Mouse (Mus musculus): ENCODE data around the gene H2-T3. TPM values are rescaled to one million over a fixed set of nuclear protein-coding genes. Genes with fewer than 3 reads are reported as not detected.

Gene H2-T3
- total RNA-seq, 4 experiments from 2014 or later: not detected

Other genes starting within 250 kb of the H2-T3 start
- 10 to 100 TPM; 70.8 to 76.2 (median 72.2) TPM for gene Abcf1, start 220.5 kb downstream of the H2-T3 start, total RNA-seq (2022)
- 10 to 100 TPM; 32.1 to 41.0 (median 35.1) TPM for gene Gnl1, start 210.4 kb downstream of the H2-T3 start, total RNA-seq (2022)
- 1 to 10 TPM; 2.0 to 4.0 (median 2.9) TPM for gene Prr3, start 210.1 kb downstream of the H2-T3 start, total RNA-seq (2022)
- gene H2-T24, start 169.7 kb downstream of the H2-T3 start, total RNA-seq (2022): 1 to 10 TPM; 6.1 to 7.4 (median 7.1) TPM
- 10 to 100 TPM; 26.8 to 28.5 (median 27.9) TPM for gene H2-T23, start 157.4 kb downstream of the H2-T3 start, total RNA-seq (2022)
- 10 to 100 TPM; 10.4 to 14.0 (median 13.0) TPM for gene H2-T22, start 147.5 kb downstream of the H2-T3 start, total RNA-seq (2022)
- not detected for gene Gm6034, start 147.3 kb downstream of the H2-T3 start, total RNA-seq (2022)
- 1 to 10 TPM; 4.0 to 5.5 (median 4.9) TPM for gene Gm11127, start 131.9 kb downstream of the H2-T3 start, total RNA-seq (2022)
- gene Gm19684, start 68.6 kb downstream of the H2-T3 start, total RNA-seq (2022): under 1 TPM in 3 of 4 experiments, not detected in 1; 0.19 to 0.26 (median 0.25) TPM
- gene Gm7030, start 60.9 kb downstream of the H2-T3 start, total RNA-seq (2022): under 1 TPM in 2 of 4 experiments, not detected in 2; 0.34 to 0.38 TPM
- not detected for gene Gm8909, start 21.8 kb downstream of the H2-T3 start, total RNA-seq (2022)
- gene Rpp21, start 67.8 kb upstream of the H2-T3 start, total RNA-seq (2022): 10 to 100 TPM; 34.4 to 55.3 (median 45.5) TPM
- 1 to 10 TPM; 6.3 to 7.1 (median 6.9) TPM for gene Trim39, start 82.0 kb upstream of the H2-T3 start, total RNA-seq (2022)
- gene H2-M10.2, start 96.2 kb upstream of the H2-T3 start, total RNA-seq (2022): not detected
- not detected for gene H2-M10.1, start 135.9 kb upstream of the H2-T3 start, total RNA-seq (2022)
- gene H2-M10.3, start 178.1 kb upstream of the H2-T3 start, total RNA-seq (2022): not detected